ENCODE assay signal across 9 mouse cellular contexts in genomic region chr1:170254893-170255559, GRCm38 (mm10). TPM values are rescaled to one million over a fixed set of nuclear protein-coding genes. Genes with fewer than 3 reads are reported as not detected.
DNase-seq lines count a peak whose midpoint lies in the region; ATAC-seq and TF ChIP-seq lines count a peak whose summit lies in the region.
"Had no signal": no experiment of that assay in that cellular context is flagged by ENCODE, and none has a peak within 500 bp of the region (broad histone marks: within the 10 kb centered on the region; RNA-seq: fewer than 3 reads in every experiment).

No protein-coding gene starts in this region.

- peak overlapping the region; percentile 47; the same call in 1 of the 2 replicates for H3K27ac ChIP-seq in heart, embryonic 12.5 days (ENCODE audit: poor library complexity, severe bottlenecking)
- H3K27ac ChIP-seq in limb, embryonic 13.5 days: no peak overlapping the region
- no peak overlapping the region for H3K27ac ChIP-seq in small intestine, adult 2 months (ENCODE audit: insufficient read depth, low read depth, low read length)

- no peaks in the 10 kb centered on the region for H3K36me3 ChIP-seq in heart, embryonic 12.5 days
- no peaks in the 10 kb centered on the region for H3K36me3 ChIP-seq in limb, embryonic 13.5 days
- no peaks in the 10 kb centered on the region for H3K36me3 ChIP-seq in small intestine, adult 2 months (ENCODE audit: control insufficient read depth, insufficient read depth, low read length)

- no peaks in the 10 kb centered on the region for H3K9me3 ChIP-seq in heart, embryonic 12.5 days (replicated peaks)
- no peaks in the 10 kb centered on the region for H3K9me3 ChIP-seq in limb, embryonic 13.5 days

- WGBS in heart, embryonic 12.5 days: 30% methylated on average over 30 of the region's 30 CpGs
- WGBS in limb, embryonic 13.5 days: 27% methylated on average over 30 of the region's 30 CpGs
- WGBS in small intestine, adult 2 months: 48% methylated on average over 30 of the region's 30 CpGs

- no peak for TF ChIP-seq CTCF in small intestine, adult 2 months (IDR thresholded peaks at IDR 0.05; ENCODE audit: extremely low read depth, insufficient read length, insufficient replicate concordance, low read depth, low read length)

- DNase-seq in heart, postnatal 25 days (ENCODE audit: low spot score): no peak
- peak; percentile 3 for DNase-seq in urinary bladder, postnatal 14 days (ENCODE audit: low spot score)
- DNase-seq in urinary bladder, postnatal 4 days (ENCODE audit: low spot score in 2 of 2): no peak
- DNase-seq in gastrocnemius, postnatal 36 days: no peak
- no peak for DNase-seq in spleen, adult 18-20 months

- 0 out of 2 replicates have a peak, but pooled peaks cover 5% of the 10 kb centered on the region for H3K27me3 ChIP-seq in heart, embryonic 12.5 days (replicated peaks)
- H3K27me3 ChIP-seq in limb, embryonic 13.5 days: peaks cover 2% of the 10 kb centered on the region; the same call in 1 of the 2 replicates
- H3K27me3 ChIP-seq in small intestine, adult 2 months (ENCODE audit: control insufficient read depth, insufficient read depth, low read length): no peaks in the 10 kb centered on the region

- H3K9ac ChIP-seq in heart, embryonic 12.5 days: peak overlapping the region; percentile 96
- H3K9ac ChIP-seq in limb, embryonic 13.5 days: peak overlapping the region; percentile 86

- TF ChIP-seq POLR2A in small intestine, adult 2 months (IDR thresholded peaks at IDR 0.05; ENCODE audit: low read depth, low read length): no peak

- intact Hi-C loops in heart, postnatal 25 days (cut with DNase I): no loop called here
- intact Hi-C loops in gastrocnemius, postnatal 36 days (cut with DNase I): no loop called here

- H3K4me1 ChIP-seq in heart, embryonic 12.5 days (replicated peaks): peaks cover 5% of the 10 kb centered on the region; the same call in 1 of the 2 replicates
- no peaks in the 10 kb centered on the region for H3K4me1 ChIP-seq in limb, embryonic 13.5 days
- no peaks in the 10 kb centered on the region for H3K4me1 ChIP-seq in small intestine, adult 2 months (ENCODE audit: control insufficient read depth, insufficient read depth, insufficient read length, low read length)

- peak overlapping the region; percentile 94 for H3K4me3 ChIP-seq in heart, embryonic 12.5 days
- peak overlapping the region; percentile 65 for H3K4me3 ChIP-seq in limb, embryonic 13.5 days
- peak overlapping the region; percentile 91 for H3K4me3 ChIP-seq in small intestine, adult 2 months (ENCODE audit: low read depth, low read length)

- ATAC-seq in heart, embryonic 12.5 days (ENCODE audit: insufficient number of reproducible peaks, low FRiP score): peak; percentile 39; the same call in 1 of the 2 replicates
- peak; percentile 67 for ATAC-seq in limb, embryonic 13.5 days (ENCODE audit: low FRiP score, low read depth)

- peak overlapping the region; percentile 91 for H3K4me2 ChIP-seq in heart, embryonic 12.5 days
- peak overlapping the region; percentile 74 for H3K4me2 ChIP-seq in limb, embryonic 13.5 days (replicated peaks)

RNA-seq across cellular contexts. Expression of gene Sh2d1b1, which starts 22.1 kb away (rescaled TPM):
- 0.06 TPM in 1 of 2 replicates, not detected in the other for polyA plus RNA-seq in heart, embryonic 12.5 days (2016; fragmentation: Nextera tagmentation; extraction: Ambion mirVana)
- total RNA-seq in heart, postnatal 25 days (2021): under 1 TPM; 0.13 to 0.14 TPM
- 0.09 TPM in 1 of 2 replicates, not detected in the other for polyA plus RNA-seq in limb, embryonic 13.5 days (2015; fragmentation: Nextera tagmentation; extraction: Ambion mirVana)
- polyA plus RNA-seq in small intestine, adult 2 months (2012; rRNA removed): 0.28 and 0.60 TPM in 2 replicates
- total RNA-seq in gastrocnemius, postnatal 36 days (2021): not detected
- total RNA-seq: MEL had no signal

RNA-seq across cellular contexts. Expression of gene Sh2d1b2, which starts 22.5 kb away (rescaled TPM):
- not detected in 2 replicates for polyA plus RNA-seq in heart, embryonic 12.5 days (2016; fragmentation: Nextera tagmentation; extraction: Ambion mirVana)
- total RNA-seq in heart, postnatal 25 days (2021): not detected
- polyA plus RNA-seq in limb, embryonic 13.5 days (2015; fragmentation: Nextera tagmentation; extraction: Ambion mirVana): 0.05 TPM in 1 of 2 replicates, not detected in the other
- not detected in 2 replicates for polyA plus RNA-seq in small intestine, adult 2 months (2012; rRNA removed)
- not detected for total RNA-seq in gastrocnemius, postnatal 36 days (2021)
- total RNA-seq: MEL had no signal

RNA-seq across cellular contexts. Expression of gene Uhmk1, which starts 39.8 kb away (rescaled TPM):
- 13.8 and 14.6 TPM in 2 replicates for polyA plus RNA-seq in heart, embryonic 12.5 days (2016; fragmentation: Nextera tagmentation; extraction: Ambion mirVana)
- 10 to 100 TPM; 19.7 to 21.1 TPM for total RNA-seq in heart, postnatal 25 days (2021)
- 5.6 and 5.8 TPM in 2 replicates for polyA plus RNA-seq in limb, embryonic 13.5 days (2015; fragmentation: Nextera tagmentation; extraction: Ambion mirVana)
- polyA plus RNA-seq in small intestine, adult 2 months (2012; rRNA removed): 2.1 and 4.5 TPM in 2 replicates
- total RNA-seq in gastrocnemius, postnatal 36 days (2021): 10 to 100 TPM; 10.2 TPM

RNA-seq across cellular contexts. Expression of gene Gm7694, which starts 51.1 kb away (rescaled TPM):
- polyA plus RNA-seq in heart, embryonic 12.5 days (2016; fragmentation: Nextera tagmentation; extraction: Ambion mirVana): 7.1 and 8.5 TPM in 2 replicates
- total RNA-seq in heart, postnatal 25 days (2021): 10 to 100 TPM; 10.5 to 10.9 TPM
- polyA plus RNA-seq in limb, embryonic 13.5 days (2015; fragmentation: Nextera tagmentation; extraction: Ambion mirVana): 4.8 and 5.6 TPM in 2 replicates
- polyA plus RNA-seq in small intestine, adult 2 months (2012; rRNA removed): 1.8 and 17.6 TPM in 2 replicates
- under 1 TPM; 0.15 to 0.36 TPM for total RNA-seq in gastrocnemius, postnatal 36 days (2021)

RNA-seq across cellular contexts. Expression of gene Spata46, which starts 53.6 kb away (rescaled TPM):
- 1.8 and 2.2 TPM in 2 replicates for polyA plus RNA-seq in heart, embryonic 12.5 days (2016; fragmentation: Nextera tagmentation; extraction: Ambion mirVana)
- not detected for total RNA-seq in heart, postnatal 25 days (2021)
- polyA plus RNA-seq in limb, embryonic 13.5 days (2015; fragmentation: Nextera tagmentation; extraction: Ambion mirVana): 1.4 and 2.8 TPM in 2 replicates
- polyA plus RNA-seq in small intestine, adult 2 months (2012; rRNA removed): not detected in 2 replicates
- total RNA-seq in gastrocnemius, postnatal 36 days (2021): not detected
- total RNA-seq: MEL had no signal
